Mouse (Mus musculus) midbrain, embryonic 16.5 days (tissue): ENCODE data around the gene Zfp512b. TPM values are rescaled to one million over a fixed set of nuclear protein-coding genes. Genes with fewer than 3 reads are reported as not detected.

Experiments used
- ATAC-seq: fragments of 200-750 bp; cut with Nextera tagmentation; 2 replicates; pipeline ENCODE4 v1.8.0; 2017; ENCODE audit warnings: moderate TSS enrichment
- H3K27ac ChIP-seq: fragments of 300-500 bp; sonication (generic); 2 replicates; pipeline ENCODE4 v1.5.1; 2014; ENCODE audit warnings: mild to moderate bottlenecking, low read length, mixed read lengths
- H3K27me3 ChIP-seq: fragments of 300-500 bp; sonication (generic); 2 replicates; pipeline ENCODE4 v1.6.1; 2014; ENCODE audit warnings: low read depth, low read length, mixed read lengths; ENCODE audit not compliant: control insufficient read depth, insufficient read depth
- H3K36me3 ChIP-seq: fragments of 300-500 bp; sonication (generic); 2 replicates; pipeline ENCODE4 v1.6.1; 2014; ENCODE audit warnings: mild to moderate bottlenecking, low read length, moderate library complexity, mixed read lengths; ENCODE audit not compliant: control insufficient read depth, insufficient read depth
- H3K4me1 ChIP-seq: fragments of 300-500 bp; sonication (generic); 2 replicates; pipeline ENCODE4 v1.6.1; 2014; ENCODE audit warnings: mild to moderate bottlenecking, low read length, mixed read lengths; ENCODE audit not compliant: control insufficient read depth, insufficient read depth
- H3K4me2 ChIP-seq: fragments of 300-500 bp; sonication (generic); 2 replicates; pipeline ENCODE4 v1.6.1; 2014; ENCODE audit warnings: mild to moderate bottlenecking, low read length, mixed read lengths
- H3K4me3 ChIP-seq: fragments of 300-500 bp; sonication (generic); 2 replicates; pipeline ENCODE4 v1.5.1; 2014; ENCODE audit warnings: low read depth, mild to moderate bottlenecking, low read length, moderate library complexity, mixed read lengths
- H3K9ac ChIP-seq: fragments of 300-500 bp; sonication (generic); 2 replicates; pipeline ENCODE4 v1.6.1; 2014; ENCODE audit warnings: low read depth, low read length, mixed read lengths
- H3K9me3 ChIP-seq: fragments of 300-500 bp; sonication (generic); replicated peaks from 2 replicates; pipeline ENCODE4 v1.6.1; 2014; ENCODE audit warnings: mild to moderate bottlenecking, low read length, mixed read lengths; ENCODE audit not compliant: control insufficient read depth, poor library complexity, severe bottlenecking
- whole genome bisulfite sequencing: fragments of 180-500 bp; shearing (Covaris S2); extraction: QIAGEN DNeasy Blood & Tissue Kit; methylation state at CpG from one replicate; pipeline ENCODE4 v1.1.7; 2014; 5-methylcytosine and 5-hydroxymethylcytosine counted together
- microRNA-seq: library from miRNA; unstranded; fragments of <30 nt; microRNA quantifications from one replicate; pipeline ENCODE4, GENCODE M21; 2017
- polyA plus RNA-seq: library from polyadenylated mRNA; unstranded; fragments of >200 nt; fragmentation: Nextera tagmentation; extraction: Ambion mirVana; gene quantifications from 2 replicates; pipeline ENCODE4 v1.2.1, GENCODE M21; 2015

The Zfp512b gene
- polyA plus RNA-seq, 1 experiment from 2014 or later, result 70.0 TPM

GRCm38 (mm10) chr2:181546142-181546541 lies 46.5 kb downstream of the Zfp512b start:
- Histone ChIP-seq H3K4me1 (no peaks in the 10 kb centered on the region), H3K36me3 (peaks cover 36% of the 10 kb centered on the region), H3K9ac (no peak overlapping the region), H3K27me3 (no peaks in the 10 kb centered on the region), H3K4me3 (no peak overlapping the region), H3K4me2 (no peak overlapping the region), H3K27ac (no peak overlapping the region), H3K9me3 (no peaks in the 10 kb centered on the region)
- no peak for ATAC-seq
- 98% methylated on average over 7 of the region's 7 CpGs for WGBS

- WGBS, result 90% methylated on average over 6 of the region's 6 CpGs
- H3K4me1 ChIP-seq, result 0 out of 2 replicates have a peak, but pooled peaks cover 2% of the 10 kb centered on the region
- no peak overlapping the region for H3K4me2 ChIP-seq
- H3K27ac ChIP-seq, result no peak overlapping the region
- no peak overlapping the region for H3K9ac ChIP-seq
- no peaks in the 10 kb centered on the region for H3K9me3 ChIP-seq
- no peaks in the 10 kb centered on the region for H3K27me3 ChIP-seq
- ATAC-seq, result no peak
- 0 out of 2 replicates have a peak, but pooled peaks cover 5% of the 10 kb centered on the region for H3K36me3 ChIP-seq
- no peak overlapping the region for H3K4me3 ChIP-seq
These were observed 50.7 kb downstream of the Zfp512b start for GRCm38 (mm10) chr2:181541761-181542380.

- no peaks in the 10 kb centered on the region for H3K27me3 ChIP-seq
- H3K36me3 ChIP-seq, result no peaks in the 10 kb centered on the region
- no peak overlapping the region for H3K9ac ChIP-seq
- 0 out of 2 replicates have a peak, but pooled peaks have one; percentile 39 for ATAC-seq
- 83% methylated on average over 2 of the region's 2 CpGs for WGBS
- H3K9me3 ChIP-seq, result no peaks in the 10 kb centered on the region
- H3K4me3 ChIP-seq, result no peak overlapping the region
- H3K27ac ChIP-seq, result peak overlapping the region; percentile 41; the same call in 1 of the 2 replicates
- no peak overlapping the region for H3K4me2 ChIP-seq
- H3K4me1 ChIP-seq, result 0 out of 2 replicates have a peak, but pooled peaks cover 2% of the 10 kb centered on the region
These were observed 55.1 kb downstream of the Zfp512b start for GRCm38 (mm10) chr2:181537444-181538047.

- no peak overlapping the region for H3K4me3 ChIP-seq
- H3K9ac ChIP-seq, result no peak overlapping the region
- no peaks in the 10 kb centered on the region for H3K36me3 ChIP-seq
- no peak for ATAC-seq
- H3K9me3 ChIP-seq, result no peaks in the 10 kb centered on the region
- WGBS, result 91% methylated on average over 2 of the region's 2 CpGs
- 0 out of 2 replicates have a peak, but pooled peaks cover 2% of the 10 kb centered on the region for H3K4me1 ChIP-seq
- no peaks in the 10 kb centered on the region for H3K27me3 ChIP-seq
- H3K27ac ChIP-seq, result no peak overlapping the region
- H3K4me2 ChIP-seq, result no peak overlapping the region
These were observed 56.2 kb downstream of the Zfp512b start for GRCm38 (mm10) chr2:181536410-181536809.

GRCm38 (mm10) chr2:181532589-181532988 lies 60.0 kb downstream of the Zfp512b start:
- Histone ChIP-seq H3K9me3 (peaks cover 4% of the 10 kb centered on the region; the same call in 1 of the 2 replicates), H3K4me2 (no peak overlapping the region), H3K27me3 (no peaks in the 10 kb centered on the region), H3K4me1 (no peaks in the 10 kb centered on the region), H3K36me3 (no peaks in the 10 kb centered on the region), H3K27ac (no peak overlapping the region), H3K4me3 (no peak overlapping the region), H3K9ac (no peak overlapping the region)
- ATAC-seq, result no peak
- 98% methylated on average over 3 of the region's 3 CpGs for WGBS

Small RNA genes within 50 kb of the gene (microRNA-seq; reads per million reads assigned to microRNA genes)
- not detected for gene Mir7006

Other genes starting within 250 kb of the Zfp512b start
- gene Zgpat, start 227.9 kb downstream of the Zfp512b start, polyA plus RNA-seq, result 88.7 and 94.5 TPM in 2 replicates
- 84.7 and 93.0 TPM in 2 replicates for gene Arfrp1, start 227.4 kb downstream of the Zfp512b start, polyA plus RNA-seq
- gene Lime1, start 212.7 kb downstream of the Zfp512b start, polyA plus RNA-seq, result 61.4 and 65.9 TPM in 2 replicates
- 21.6 and 26.2 TPM in 2 replicates for gene Zbtb46, start 133.4 kb downstream of the Zfp512b start, polyA plus RNA-seq
- not detected in 2 replicates for gene Abhd16b, start 99.6 kb downstream of the Zfp512b start, polyA plus RNA-seq
- 105 and 109 TPM in 2 replicates for gene Tpd52l2, start 95.7 kb downstream of the Zfp512b start, polyA plus RNA-seq
- gene Dnajc5, start 72.3 kb downstream of the Zfp512b start, polyA plus RNA-seq, result 291 and 302 TPM in 2 replicates
- 71.2 and 76.0 TPM in 2 replicates for gene Uckl1, start 7.9 kb downstream of the Zfp512b start, polyA plus RNA-seq
- gene Prpf6, start 935 bp downstream of the Zfp512b start, polyA plus RNA-seq, result 59.7 and 64.6 TPM in 2 replicates
- 213 and 216 TPM in 2 replicates for gene Samd10, start 6.4 kb upstream of the Zfp512b start, polyA plus RNA-seq
- gene Gm29797, start 64.2 kb upstream of the Zfp512b start, polyA plus RNA-seq, result 0.25 and 0.39 TPM in 2 replicates
- gene Sox18, start 78.8 kb upstream of the Zfp512b start, polyA plus RNA-seq, result 14.6 and 15.7 TPM in 2 replicates
- gene Tcea2, start 87.5 kb upstream of the Zfp512b start, polyA plus RNA-seq, result 58.2 and 59.2 TPM in 2 replicates
- gene Rgs19, start 101.2 kb upstream of the Zfp512b start, polyA plus RNA-seq, result 60.8 and 65.1 TPM in 2 replicates
- gene Lkaaear1, start 105.6 kb upstream of the Zfp512b start, polyA plus RNA-seq, result not detected in 2 replicates
- 103 and 111 TPM in 2 replicates for gene Oprl1, start 122.2 kb upstream of the Zfp512b start, polyA plus RNA-seq
- 15.6 and 19.2 TPM in 2 replicates for gene Myt1, start 170.5 kb upstream of the Zfp512b start, polyA plus RNA-seq
- 34.4 and 36.4 TPM in 2 replicates for gene Pcmtd2, start 245.1 kb upstream of the Zfp512b start, polyA plus RNA-seq